Mouse (Mus musculus) gastrocnemius, postnatal 36 days (tissue): ENCODE measurements around the gene Ptprn2. TPM values are rescaled to one million over a fixed set of nuclear protein-coding genes. Genes with fewer than 3 reads are reported as not detected.

Source experiments
- DNase-seq, 2 experiments: peaks; one replicate each; pipeline ENCODE4 v3.0.0; 2022
- intact Hi-C: fragments of 180-260 bp; cut with DNase I; formaldehyde crosslinking; loops from one replicate; pipeline ENCODE4 v1.15.1; 2025
- total RNA-seq, 2 experiments: library from RNA; stranded (reverse); gene quantifications; 2 replicates each; pipeline ENCODE4 v1.2.3; 2021

Gene Ptprn2
- total RNA-seq, 2 experiments from 2014 or later: not detected

- intact Hi-C loops: no loop called here
- no peak for DNase-seq
These were observed 689.7 kb downstream of the Ptprn2 start for GRCm38 (mm10) chr12:117175072-117175681.

GRCm38 (mm10) chr12:117176259-117176823 is 690.8 kb downstream of the Ptprn2 start:
- intact Hi-C loops: no loop called here
- no peak for DNase-seq

GRCm38 (mm10) chr12:117187167-117187566 is 701.6 kb downstream of the Ptprn2 start:
- no peak for DNase-seq
- intact Hi-C loops: no loop called here

GRCm38 (mm10) chr12:117192001-117192400 is 706.5 kb downstream of the Ptprn2 start:
- DNase-seq: no peak

GRCm38 (mm10) chr12:117196721-117197425 is 711.4 kb downstream of the Ptprn2 start:
- DNase-seq: no peak
- intact Hi-C loops: no loop called here

More at GRCm38 (mm10) chr12:117192001-117192400, 706.5 kb downstream of the Ptprn2 start:
- intact Hi-C loops: no loop called here

GRCm38 (mm10) chr12:117198093-117198492 is 712.6 kb downstream of the Ptprn2 start:
- DNase-seq: no peak
- intact Hi-C loops: no loop called here

- intact Hi-C loops: no loop called here
- peak; percentile 19 to 47 for DNase-seq
These were observed 714.6 kb downstream of the Ptprn2 start for GRCm38 (mm10) chr12:117200117-117200516.

- DNase-seq: no peak
- intact Hi-C loops: no loop called here
These were observed 715.1 kb downstream of the Ptprn2 start for GRCm38 (mm10) chr12:117200590-117200989.

- DNase-seq: no peak
- intact Hi-C loops: no loop called here
These were observed 718.0 kb downstream of the Ptprn2 start for GRCm38 (mm10) chr12:117203506-117203905.

- intact Hi-C loops: no loop called here
- DNase-seq: no peak
These were observed 719.4 kb downstream of the Ptprn2 start for GRCm38 (mm10) chr12:117204905-117205304.

GRCm38 (mm10) chr12:117207421-117208120 is 722.1 kb downstream of the Ptprn2 start:
- no peak for DNase-seq
- intact Hi-C loops: no loop called here

- intact Hi-C loops: no loop called here
- DNase-seq: no peak
These were observed 724.9 kb downstream of the Ptprn2 start for GRCm38 (mm10) chr12:117210467-117210866.

GRCm38 (mm10) chr12:117213531-117213930 is 728.0 kb downstream of the Ptprn2 start:
- intact Hi-C loops: no loop called here
- DNase-seq: no peak

GRCm38 (mm10) chr12:117214272-117214671 is 728.8 kb downstream of the Ptprn2 start:
- no peak for DNase-seq
- intact Hi-C loops: no loop called here

GRCm38 (mm10) chr12:117214919-117215318 is 729.4 kb downstream of the Ptprn2 start:
- intact Hi-C loops: no loop called here

GRCm38 (mm10) chr12:117221909-117222308 is 736.4 kb downstream of the Ptprn2 start:
- intact Hi-C loops: no loop called here
- no peak for DNase-seq

More at GRCm38 (mm10) chr12:117214919-117215318, 729.4 kb downstream of the Ptprn2 start:
- DNase-seq: no peak

GRCm38 (mm10) chr12:117224036-117224435 is 738.5 kb downstream of the Ptprn2 start:
- no peak for DNase-seq
- intact Hi-C loops: no loop called here

GRCm38 (mm10) chr12:117227236-117227635 is 741.7 kb downstream of the Ptprn2 start:
- intact Hi-C loops: no loop called here
- no peak for DNase-seq

GRCm38 (mm10) chr12:117229442-117229841 is 743.9 kb downstream of the Ptprn2 start:
- intact Hi-C loops: no loop called here
- DNase-seq: no peak

- intact Hi-C loops: no loop called here
- no peak for DNase-seq
These were observed 744.8 kb downstream of the Ptprn2 start for GRCm38 (mm10) chr12:117230282-117230681.

- intact Hi-C loops: no loop called here
- no peak for DNase-seq
These were observed 746.3 kb downstream of the Ptprn2 start for GRCm38 (mm10) chr12:117231850-117232249.
